Mouse (Mus musculus): ENCODE results near the gene 2310034G01Rik. TPM values are rescaled to one million over a fixed set of nuclear protein-coding genes. Genes with fewer than 3 reads are reported as not detected.
A peak's percentile ranks its signal among the peaks of the same experiment; 100 is the strongest.

2310034G01Rik gene
- total and polyA plus RNA-seq, 3 experiments, result not detected

GRCm38 (mm10) chr19:46327531-46328064 is 22.5 kb downstream of the 2310034G01Rik start:
- TF ChIP-seq CTCF (IDR thresholded peaks at IDR 0.05; ENCODE audit: low read depth, low read length) (no peak), TAL1 (conservative IDR thresholded peaks at IDR 0.05; ENCODE audit: low read depth, low read length) (no peak), GATA1 (IDR thresholded peaks at IDR 0.05; ENCODE audit: borderline replicate concordance, low read length) (no peak), GATA2 (IDR thresholded peaks at IDR 0.05; ENCODE audit: borderline replicate concordance, low read depth, low read length) (no peak), POLR2AphosphoS5 (IDR thresholded peaks at IDR 0.05; ENCODE audit: insufficient replicate concordance, low read depth, low read length) (no peak)
- DNase-seq (ENCODE audit: low spot score) (no peak), ATAC-seq (ENCODE audit: extremely low read depth, insufficient number of reproducible peaks, low FRiP score, poor library complexity, severe bottlenecking) (no peak)
- Histone ChIP-seq H3K9me3 (replicated peaks) (no peaks in the 10 kb centered on the region), H3K4me3 (ENCODE audit: low read depth, low read length) (peak overlapping the region; percentile 83), H3K27me3 (ENCODE audit: insufficient read depth, low read length) (peaks cover 41% of the 10 kb centered on the region), H3K36me3 (replicated peaks) (peaks cover 34% of the 10 kb centered on the region), H3K4me1 (ENCODE audit: insufficient read depth, low read depth, low read length) (peaks cover 56% of the 10 kb centered on the region)

- ATAC-seq (ENCODE audit: extremely low read depth, insufficient number of reproducible peaks, low FRiP score, poor library complexity, severe bottlenecking), result no peak
Observed at GRCm38 (mm10) chr19:46326756-46327305, 23.3 kb downstream of the 2310034G01Rik start, which contains the start of gene Psd. Gene Psd (minus strand): TSS chr19:46327156.

GRCm38 (mm10) chr19:46326019-46326755 is 23.9 kb downstream of the 2310034G01Rik start:
- Histone ChIP-seq H3K27me3 (ENCODE audit: insufficient read depth, low read length) (peaks cover 54% of the 10 kb centered on the region), H3K36me3 (replicated peaks) (peaks cover 20% of the 10 kb centered on the region), H3K9me3 (replicated peaks) (no peaks in the 10 kb centered on the region), H3K4me1 (ENCODE audit: insufficient read depth, low read depth, low read length) (peaks cover 60% of the 10 kb centered on the region), H3K4me3 (ENCODE audit: low read depth, low read length) (no peak overlapping the region)
- ATAC-seq (ENCODE audit: extremely low read depth, insufficient number of reproducible peaks, low FRiP score, poor library complexity, severe bottlenecking), result no peak
- no peak for DNase-seq (ENCODE audit: low spot score)
- no peak for TF ChIP-seq GATA1 (IDR thresholded peaks at IDR 0.05; ENCODE audit: borderline replicate concordance, low read length)
- no peak for TF ChIP-seq GATA2 (IDR thresholded peaks at IDR 0.05; ENCODE audit: borderline replicate concordance, low read depth, low read length)
- TF ChIP-seq POLR2AphosphoS5 (IDR thresholded peaks at IDR 0.05; ENCODE audit: insufficient replicate concordance, low read depth, low read length), result no peak
- TF ChIP-seq TAL1 (conservative IDR thresholded peaks at IDR 0.05; ENCODE audit: low read depth, low read length), result no peak
- TF ChIP-seq CTCF (IDR thresholded peaks at IDR 0.05; ENCODE audit: low read depth, low read length), result no peak

More at GRCm38 (mm10) chr19:46326756-46327305, 23.3 kb downstream of the 2310034G01Rik start, which contains the start of gene Psd:
- H3K27me3 ChIP-seq (ENCODE audit: insufficient read depth, low read length), result peaks cover 48% of the 10 kb centered on the region
- H3K4me1 ChIP-seq (ENCODE audit: insufficient read depth, low read depth, low read length), result peaks cover 55% of the 10 kb centered on the region
- no peak for TF ChIP-seq GATA1 (IDR thresholded peaks at IDR 0.05; ENCODE audit: borderline replicate concordance, low read length)
- TF ChIP-seq CTCF (IDR thresholded peaks at IDR 0.05; ENCODE audit: low read depth, low read length), result no peak
- no peak for TF ChIP-seq GATA2 (IDR thresholded peaks at IDR 0.05; ENCODE audit: borderline replicate concordance, low read depth, low read length)
- TF ChIP-seq TAL1 (conservative IDR thresholded peaks at IDR 0.05; ENCODE audit: low read depth, low read length), result no peak
- TF ChIP-seq POLR2AphosphoS5 (IDR thresholded peaks at IDR 0.05; ENCODE audit: insufficient replicate concordance, low read depth, low read length), result no peak
- H3K36me3 ChIP-seq (replicated peaks), result peaks cover 27% of the 10 kb centered on the region
- no peaks in the 10 kb centered on the region for H3K9me3 ChIP-seq (replicated peaks)
- no peak for DNase-seq (ENCODE audit: low spot score)
- H3K4me3 ChIP-seq (ENCODE audit: low read depth, low read length), result peak within 1 kb of the TSS; percentile 83

DNA sequence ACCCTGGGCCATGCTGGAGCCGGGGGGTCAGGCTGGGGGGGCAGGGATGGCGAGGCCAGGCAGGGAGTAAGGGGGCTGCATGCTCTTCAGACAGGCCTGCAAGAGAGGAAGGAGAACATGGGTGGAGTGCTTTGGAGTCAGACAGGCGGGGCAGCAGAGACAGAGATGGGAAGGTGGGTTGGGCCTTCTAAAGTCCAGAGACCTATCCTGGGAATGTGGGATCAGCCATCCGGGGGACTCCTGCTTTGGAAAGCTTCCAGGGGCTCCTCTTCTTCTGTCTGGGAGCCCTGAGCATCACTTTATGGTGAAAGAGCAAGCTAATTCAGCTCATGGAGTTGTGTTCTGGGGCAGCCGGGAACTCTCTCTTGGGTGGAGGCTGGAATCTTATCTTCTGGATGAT is 25.2 kb downstream of the 2310034G01Rik start:
- Histone ChIP-seq H3K9me3 (replicated peaks) (no peaks in the 10 kb centered on the region), H3K36me3 (replicated peaks) (peaks cover 8% of the 10 kb centered on the region), H3K27me3 (ENCODE audit: insufficient read depth, low read length) (peaks cover 66% of the 10 kb centered on the region), H3K4me1 (ENCODE audit: insufficient read depth, low read depth, low read length) (peaks cover 64% of the 10 kb centered on the region), H3K4me3 (ENCODE audit: low read depth, low read length) (no peak overlapping the region)
- no peak for DNase-seq (ENCODE audit: low spot score)
- TF ChIP-seq CTCF (IDR thresholded peaks at IDR 0.05; ENCODE audit: low read depth, low read length) (no peak), GATA1 (IDR thresholded peaks at IDR 0.05; ENCODE audit: borderline replicate concordance, low read length) (no peak), GATA2 (IDR thresholded peaks at IDR 0.05; ENCODE audit: borderline replicate concordance, low read depth, low read length) (no peak), POLR2AphosphoS5 (IDR thresholded peaks at IDR 0.05; ENCODE audit: insufficient replicate concordance, low read depth, low read length) (no peak), TAL1 (conservative IDR thresholded peaks at IDR 0.05; ENCODE audit: low read depth, low read length) (no peak)
- ATAC-seq (ENCODE audit: extremely low read depth, insufficient number of reproducible peaks, low FRiP score, poor library complexity, severe bottlenecking), result no peak

GRCm38 (mm10) chr19:46324366-46324765 is 25.7 kb downstream of the 2310034G01Rik start:
- Histone ChIP-seq H3K4me1 (ENCODE audit: insufficient read depth, low read depth, low read length) (peaks cover 63% of the 10 kb centered on the region), H3K4me3 (ENCODE audit: low read depth, low read length) (no peak overlapping the region), H3K27me3 (ENCODE audit: insufficient read depth, low read length) (peaks cover 71% of the 10 kb centered on the region), H3K36me3 (replicated peaks) (peaks cover 5% of the 10 kb centered on the region), H3K9me3 (replicated peaks) (no peaks in the 10 kb centered on the region)
- no peak for TF ChIP-seq CTCF (IDR thresholded peaks at IDR 0.05; ENCODE audit: low read depth, low read length)
- ATAC-seq (ENCODE audit: extremely low read depth, insufficient number of reproducible peaks, low FRiP score, poor library complexity, severe bottlenecking) (no peak), DNase-seq (ENCODE audit: low spot score) (no peak)

GRCm38 (mm10) chr19:46323716-46324115 is 26.4 kb downstream of the 2310034G01Rik start:
- Histone ChIP-seq H3K9me3 (replicated peaks) (no peaks in the 10 kb centered on the region), H3K27me3 (ENCODE audit: insufficient read depth, low read length) (peaks cover 77% of the 10 kb centered on the region), H3K4me1 (ENCODE audit: insufficient read depth, low read depth, low read length) (peaks cover 63% of the 10 kb centered on the region), H3K4me3 (ENCODE audit: low read depth, low read length) (no peak overlapping the region), H3K36me3 (replicated peaks) (no peaks in the 10 kb centered on the region)
- no peak for ATAC-seq (ENCODE audit: extremely low read depth, insufficient number of reproducible peaks, low FRiP score, poor library complexity, severe bottlenecking)
- TF ChIP-seq GATA1 (IDR thresholded peaks at IDR 0.05; ENCODE audit: borderline replicate concordance, low read length) (no peak), TAL1 (conservative IDR thresholded peaks at IDR 0.05; ENCODE audit: low read depth, low read length) (no peak), CTCF (IDR thresholded peaks at IDR 0.05; ENCODE audit: low read depth, low read length) (no peak), GATA2 (IDR thresholded peaks at IDR 0.05; ENCODE audit: borderline replicate concordance, low read depth, low read length) (no peak), POLR2AphosphoS5 (IDR thresholded peaks at IDR 0.05; ENCODE audit: insufficient replicate concordance, low read depth, low read length) (no peak)
- DNase-seq (ENCODE audit: low spot score), result no peak
